In genomic region chr7:64011563-64012267, GRCm38 (mm10) we compare ENCODE assay signal across 8 mouse cellular contexts.
DNase-seq lines count a peak whose midpoint lies in the region; ATAC-seq lines count a peak whose summit lies in the region.

No protein-coding gene starts in this region.

- 0 out of 2 replicates have a peak overlapping the region, but pooled peaks have one; percentile 0 for H3K27ac ChIP-seq in limb, embryonic 15.5 days
- H3K27ac ChIP-seq in limb, embryonic 10.5 days, result no peak overlapping the region
- peak overlapping the region; percentile 75 for H3K27ac ChIP-seq in liver, embryonic 15.5 days (replicated peaks)

- no peaks in the 10 kb centered on the region for H3K4me1 ChIP-seq in limb, embryonic 15.5 days
- no peaks in the 10 kb centered on the region for H3K4me1 ChIP-seq in limb, embryonic 10.5 days
- peaks cover 61% of the 10 kb centered on the region for H3K4me1 ChIP-seq in liver, embryonic 15.5 days (replicated peaks)

- H3K4me3 ChIP-seq in limb, embryonic 15.5 days, result no peak overlapping the region
- H3K4me3 ChIP-seq in limb, embryonic 10.5 days, result no peak overlapping the region
- H3K4me3 ChIP-seq in liver, embryonic 15.5 days (replicated peaks), result 0 out of 2 replicates have a peak overlapping the region, but pooled peaks have one; percentile 1

- ATAC-seq in limb, embryonic 15.5 days (ENCODE audit: insufficient number of reproducible peaks, low FRiP score, low TSS enrichment, low read depth), result no peak
- peak; percentile 33; the same call in 1 of the 2 replicates for ATAC-seq in erythroblast, adult 5-6 weeks (replicated peaks; ENCODE audit: low FRiP score, poor library complexity, severe bottlenecking)
- peak; percentile 29 for ATAC-seq in liver, embryonic 15.5 days (ENCODE audit: insufficient read depth)

- H3K4me2 ChIP-seq in limb, embryonic 15.5 days, result no peak overlapping the region
- peak overlapping the region; percentile 39 for H3K4me2 ChIP-seq in liver, embryonic 15.5 days

- H3K36me3 ChIP-seq in limb, embryonic 15.5 days, result no peaks in the 10 kb centered on the region
- H3K36me3 ChIP-seq in limb, embryonic 10.5 days, result no peaks in the 10 kb centered on the region
- H3K36me3 ChIP-seq in liver, embryonic 15.5 days (replicated peaks), result no peaks in the 10 kb centered on the region

- H3K27me3 ChIP-seq in limb, embryonic 15.5 days, result no peaks in the 10 kb centered on the region
- H3K27me3 ChIP-seq in limb, embryonic 10.5 days (ENCODE audit: low read depth, poor library complexity, severe bottlenecking), result no peaks in the 10 kb centered on the region
- no peaks in the 10 kb centered on the region for H3K27me3 ChIP-seq in liver, embryonic 15.5 days

- DNase-seq in limb, embryonic 10.5 days (ENCODE audit: low spot score), result no peak
- peak; percentile 57 to 80 for DNase-seq in spleen, postnatal 4 days (ENCODE audit: low spot score in 2 of 2)
- no peak for DNase-seq in right cerebral cortex, postnatal 10 days (ENCODE audit: low spot score in 2 of 2)
- DNase-seq in frontal cortex, adult 2 months (ENCODE audit: extremely low spot score in 1 of 2, low spot score in 1 of 2), result no peak
- DNase-seq in right cerebral cortex, postnatal 25 days, result no peak

- 62% methylated on average over 13 of the region's 13 CpGs for WGBS in limb, embryonic 15.5 days
- WGBS in limb, embryonic 10.5 days, result 79% methylated on average over 13 of the region's 13 CpGs
- WGBS in liver, embryonic 15.5 days (ENCODE audit: insufficient replicate concordance), result 10% methylated on average over 13 of the region's 13 CpGs

- no peaks in the 10 kb centered on the region for H3K9me3 ChIP-seq in limb, embryonic 15.5 days
- no peaks in the 10 kb centered on the region for H3K9me3 ChIP-seq in limb, embryonic 10.5 days (replicated peaks)
- no peaks in the 10 kb centered on the region for H3K9me3 ChIP-seq in liver, embryonic 15.5 days (replicated peaks)

- no peak overlapping the region for H3K9ac ChIP-seq in limb, embryonic 15.5 days
- H3K9ac ChIP-seq in liver, embryonic 15.5 days, result peak overlapping the region; percentile 22; the same call in 1 of the 2 replicates

Comparison
In these comparisons a context has a peak if more than half of its experiments do, and no peak if none do; other contexts are left out.
1. DNase-seq: peak in spleen, postnatal 4 days (2 of 2); none in limb, embryonic 10.5 days (single experiment), right cerebral cortex, postnatal 10 days (0 of 2), frontal cortex, adult 2 months (0 of 2) and right cerebral cortex, postnatal 25 days (single experiment).